Mouse (Mus musculus) C2C12 (cell line): Measurements from ENCODE around the gene Dyrk3. TPM values are rescaled to one million over a fixed set of nuclear protein-coding genes. Genes with fewer than 3 reads are reported as not detected.
"Not testable (repeated sequence)": the region's sequence is repeated elsewhere in the genome, so short reads cannot be mapped to it uniquely, and the experiment has no call there.

Experiments used
- H3K27me3 ChIP-seq: one replicate; pipeline ENCODE4 v1.6.1; 2011; ENCODE audit not compliant: control insufficient read depth, insufficient read depth, insufficient read length
- H3K36me3 ChIP-seq: one replicate; pipeline ENCODE4 v1.6.1; 2011; ENCODE audit not compliant: control insufficient read depth, insufficient read depth
- H3K4me3 ChIP-seq: one replicate; pipeline ENCODE4 v1.5.1; 2011; ENCODE audit warnings: mild to moderate bottlenecking, control low read depth; ENCODE audit not compliant: poor library complexity, insufficient read depth, severe bottlenecking
- H3K79me2 ChIP-seq: one replicate; pipeline ENCODE4 v1.6.1; 2011; ENCODE audit not compliant: control insufficient read depth, insufficient read depth
- H3K79me3 ChIP-seq: one replicate; pipeline ENCODE4 v1.6.1; 2011; ENCODE audit warnings: low read depth, control low read depth
- H3ac ChIP-seq: one replicate; pipeline ENCODE3; 2011; ENCODE audit warnings: low read depth; ENCODE audit not compliant: control insufficient read depth, insufficient read length
- CEBPB ChIP-seq: IDR thresholded peaks from one replicate; pipeline ENCODE4 v1.6.1; 2011; ENCODE audit warnings: low read depth, mild to moderate bottlenecking, control low read depth, moderate library complexity
- CTCF ChIP-seq: IDR thresholded peaks from one replicate; pipeline ENCODE4 v1.5.1; 2011; ENCODE audit not compliant: control insufficient read depth, insufficient read depth, insufficient read length
- FOSL1 ChIP-seq: IDR thresholded peaks from one replicate; pipeline ENCODE4 v1.8.0; 2011; ENCODE audit warnings: mild to moderate bottlenecking, low read length; ENCODE audit not compliant: poor library complexity, insufficient read depth, severe bottlenecking
- MAX ChIP-seq: IDR thresholded peaks from one replicate; pipeline ENCODE4 v1.6.1; 2011; ENCODE audit warnings: mild to moderate bottlenecking, control low read depth
- MYOD1 ChIP-seq: IDR thresholded peaks from one replicate; pipeline ENCODE4 v1.6.1; 2011; ENCODE audit warnings: low read depth; ENCODE audit not compliant: control insufficient read depth, insufficient read length
- MYOG ChIP-seq: IDR thresholded peaks from one replicate; pipeline ENCODE4 v1.6.1; 2011; ENCODE audit not compliant: control insufficient read depth, insufficient read length; ENCODE audit errors: extremely low read depth
- USF1 ChIP-seq: IDR thresholded peaks from one replicate; pipeline ENCODE4 v1.6.1; 2011; ENCODE audit warnings: low read depth, mild to moderate bottlenecking, control low read depth, moderate library complexity
- polyA plus RNA-seq: library from polyadenylated mRNA; unstranded; fragments of >200 nt; fragmentation: generic; extraction: Trizol; gene quantifications from one replicate; pipeline ENCODE4 v1.2.1, GENCODE M21; 2012; ENCODE audit warnings: missing spikeins

Dyrk3 gene
- polyA plus RNA-seq, 1 experiment, result 5.0 TPM

DNA sequence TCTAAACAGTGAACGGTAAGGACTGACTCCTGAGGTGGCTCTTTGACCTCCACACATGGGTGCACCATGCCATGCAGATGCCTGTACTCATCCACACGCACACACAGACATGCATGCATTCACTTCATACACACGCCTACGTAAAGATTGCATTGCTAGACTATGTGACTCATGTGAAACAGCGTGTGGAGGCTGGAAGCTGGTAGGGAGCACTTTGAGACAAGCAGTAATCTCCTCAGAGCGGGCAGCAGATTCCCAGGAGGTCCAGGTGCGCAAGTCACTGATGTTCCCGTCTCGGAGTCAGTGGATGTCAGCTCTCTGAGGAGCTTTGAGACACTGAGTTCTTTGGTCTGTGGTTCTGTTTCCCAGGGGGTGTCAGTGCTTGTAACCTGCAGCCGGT is 29.5 kb upstream of the Dyrk3 start:
- Histone ChIP-seq H3K79me3 (no peaks in the 10 kb centered on the region), H3K27me3 (no peaks in the 10 kb centered on the region), H3K4me3 (no peak overlapping the region), H3K79me2 (no peaks in the 10 kb centered on the region), H3ac (no peak overlapping the region), H3K36me3 (peaks cover 74% of the 10 kb centered on the region)
- TF ChIP-seq CEBPB (no peak), MYOD1 (no peak), CTCF (no peak), USF1 (no peak), MYOG (no peak), MAX (no peak), FOSL1 (no peak)

DNA sequence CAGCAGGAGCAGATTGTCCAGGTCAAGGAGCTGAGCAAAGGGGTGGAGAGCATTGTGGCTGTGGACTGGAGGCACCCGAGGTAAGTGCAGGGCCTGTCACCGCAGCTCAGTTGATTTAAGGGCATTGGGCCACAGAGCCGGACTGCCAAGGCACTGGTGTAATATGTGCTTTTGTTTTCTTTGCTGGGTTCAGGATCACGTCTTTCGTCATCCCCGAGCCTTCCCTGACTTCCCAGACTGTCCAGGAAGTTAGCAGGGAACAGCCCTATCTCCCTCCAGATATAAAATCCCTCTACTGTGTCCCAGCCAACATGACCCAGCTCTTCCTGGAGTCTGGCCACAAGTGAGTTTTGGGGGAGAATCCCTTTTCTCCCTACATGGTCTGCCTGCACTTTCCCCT is 26.3 kb upstream of the Dyrk3 start:
- H3ac ChIP-seq, result no peak overlapping the region
- H3K4me3 ChIP-seq, result no peak overlapping the region
- no peaks in the 10 kb centered on the region for H3K79me2 ChIP-seq
- no peaks in the 10 kb centered on the region for H3K27me3 ChIP-seq
- no peaks in the 10 kb centered on the region for H3K79me3 ChIP-seq
- no peak for TF ChIP-seq CTCF
- TF ChIP-seq MYOG, result no peak
- TF ChIP-seq FOSL1, result no peak
- TF ChIP-seq USF1, result no peak
- no peak for TF ChIP-seq MAX
- TF ChIP-seq CEBPB, result no peak
- no peak for TF ChIP-seq MYOD1
- peaks cover 64% of the 10 kb centered on the region for H3K36me3 ChIP-seq

DNA sequence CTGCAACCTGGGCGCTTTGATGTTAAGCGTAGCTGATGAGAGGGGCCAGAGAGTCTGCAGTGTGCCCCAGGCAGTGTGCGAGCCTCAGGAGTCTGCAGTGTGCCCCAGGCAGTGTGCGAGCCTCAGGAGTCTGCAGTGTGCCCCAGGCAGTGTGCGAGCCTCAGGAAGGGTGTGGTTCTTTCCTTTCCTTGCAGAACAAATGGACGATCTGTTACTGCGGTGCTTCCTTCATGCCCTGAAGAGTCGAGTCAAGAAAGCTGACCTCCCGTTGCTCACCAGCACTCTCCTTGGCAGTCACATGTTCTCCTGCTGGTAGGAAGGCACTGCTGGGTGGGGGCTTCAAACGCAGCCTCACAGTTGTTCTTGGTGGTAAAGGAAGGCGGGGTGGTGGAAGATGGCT is 23.0 kb upstream of the Dyrk3 start:
- Histone ChIP-seq H3K4me3 (no peak overlapping the region), H3K27me3 (no peaks in the 10 kb centered on the region), H3K36me3 (peaks cover 56% of the 10 kb centered on the region), H3K79me2 (no peaks in the 10 kb centered on the region), H3K79me3 (no peaks in the 10 kb centered on the region), H3ac (no peak overlapping the region)
- TF ChIP-seq USF1 (no peak), FOSL1 (no peak), CEBPB (no peak), CTCF (no peak), MYOG (no peak), MYOD1 (no peak), MAX (no peak)

DNA sequence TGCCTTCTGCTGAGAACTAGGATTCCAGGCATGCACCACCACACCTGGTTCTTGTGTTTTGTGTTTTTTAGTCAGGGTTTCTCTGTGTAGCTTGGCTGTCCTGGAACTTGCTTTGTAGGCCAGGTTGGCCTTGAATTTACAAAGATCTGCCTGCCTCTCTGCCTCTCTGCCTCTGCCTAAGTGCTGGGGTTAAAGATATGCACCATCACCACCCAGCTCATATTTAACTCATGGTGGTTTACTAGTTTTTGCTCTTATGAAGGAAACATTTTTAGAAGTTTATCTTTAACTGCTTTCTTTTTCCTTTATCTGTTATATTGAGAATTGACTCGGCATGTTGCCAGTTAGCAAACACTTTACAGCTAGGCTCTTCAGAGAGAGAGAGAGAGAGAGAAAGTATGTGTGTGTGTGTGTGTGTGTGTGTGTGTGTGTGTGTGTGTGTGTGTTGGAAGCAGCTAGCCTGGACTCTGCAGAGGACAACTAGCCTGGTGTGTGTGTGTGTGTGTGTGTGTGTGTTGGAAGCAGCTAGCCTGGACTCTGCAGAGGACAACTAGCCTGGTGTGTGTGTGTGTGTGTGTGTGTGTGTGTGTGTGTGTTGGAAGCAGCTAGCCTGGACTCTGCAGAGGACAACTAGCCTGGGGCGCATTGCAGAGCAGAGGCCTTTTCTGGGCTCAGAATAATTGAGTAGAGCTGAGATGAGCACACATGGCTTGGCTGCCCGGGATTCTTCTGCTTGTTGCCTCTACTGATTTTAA is 21.6 kb upstream of the Dyrk3 start:
- H3K27me3 ChIP-seq, H3K4me3 ChIP-seq, H3K79me2 ChIP-seq, H3K79me3 ChIP-seq, H3ac ChIP-seq: not testable (repeated sequence)
- H3K36me3 ChIP-seq, result peaks cover 50% of the 10 kb centered on the region

DNA sequence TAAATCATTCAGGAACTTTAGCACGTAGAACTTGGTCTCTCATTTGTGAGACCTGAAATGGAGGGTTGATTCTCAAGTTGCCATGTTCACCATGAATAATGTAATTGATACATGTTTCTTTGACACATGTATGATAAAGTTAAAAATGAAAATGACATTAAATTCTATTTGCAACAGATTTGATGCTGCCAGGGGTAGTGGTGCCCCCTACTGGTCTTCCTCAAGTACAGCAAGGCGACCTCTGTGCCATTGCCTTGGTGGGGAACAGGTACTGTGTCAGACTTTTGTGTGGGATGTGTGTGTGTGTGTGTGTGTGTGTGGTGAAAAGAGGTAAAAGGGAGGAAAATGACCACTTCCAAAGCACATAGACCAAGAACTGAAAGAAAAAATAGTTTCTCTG is 17.3 kb upstream of the Dyrk3 start:
- no peaks in the 10 kb centered on the region for H3K79me3 ChIP-seq
- peaks cover 22% of the 10 kb centered on the region for H3K79me2 ChIP-seq
- TF ChIP-seq MAX, result no peak
- TF ChIP-seq CEBPB, result no peak
- peak; percentile 63 for TF ChIP-seq CTCF
- no peak for TF ChIP-seq MYOG
- H3ac ChIP-seq, result no peak overlapping the region
- H3K27me3 ChIP-seq, result no peaks in the 10 kb centered on the region
- H3K4me3 ChIP-seq, result no peak overlapping the region
- H3K36me3 ChIP-seq, result peaks cover 26% of the 10 kb centered on the region

DNA sequence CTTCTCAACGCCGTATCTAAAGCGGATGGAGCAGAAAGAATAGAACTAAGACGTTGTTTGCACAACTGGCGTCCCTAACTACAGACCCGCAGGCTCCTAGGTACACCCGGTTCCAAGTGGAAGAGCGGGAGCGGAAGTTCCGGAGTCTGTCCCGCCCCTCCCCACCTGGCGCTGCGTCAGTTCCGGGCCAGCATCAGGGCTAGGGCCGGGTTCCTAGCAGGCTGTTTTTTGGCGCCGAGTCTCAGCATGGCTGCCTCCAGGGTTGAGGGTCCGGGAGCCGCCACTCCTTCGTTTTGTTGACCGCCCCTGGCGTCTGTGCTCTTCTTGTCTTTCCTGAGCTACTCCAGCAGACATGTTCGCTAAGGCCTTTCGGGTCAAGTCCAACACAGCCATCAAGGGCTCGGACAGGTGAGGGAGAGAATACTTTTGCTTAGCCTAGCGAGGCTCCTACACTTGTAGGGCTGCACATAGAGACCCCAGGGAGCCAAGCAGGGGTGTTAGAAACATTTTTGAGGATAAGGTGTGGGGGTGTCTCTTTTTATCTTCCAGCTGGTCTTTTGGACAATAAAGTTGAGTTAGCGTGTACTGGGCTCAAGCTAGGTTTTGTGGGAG is 15.0 kb upstream of the Dyrk3 start, which contains the start of gene Eif2d:
TSS of gene Eif2d (plus strand) at position 164 of the 612 bp plus-strand sequence.
- Histone ChIP-seq H3K36me3 (peaks cover 8% of the 10 kb centered on the region), H3K27me3 (no peaks in the 10 kb centered on the region), H3K79me2 (peaks cover 22% of the 10 kb centered on the region), H3K4me3 (peak within 1 kb of the TSS; percentile 87), H3ac (peak within 1 kb of the TSS; percentile 85), H3K79me3 (no peaks in the 10 kb centered on the region)
- TF ChIP-seq MAX (peak; percentile 60), CEBPB (no peak), MYOD1 (no peak)
